Mouse (Mus musculus): ENCODE data around the gene Mapk12.

DNA sequence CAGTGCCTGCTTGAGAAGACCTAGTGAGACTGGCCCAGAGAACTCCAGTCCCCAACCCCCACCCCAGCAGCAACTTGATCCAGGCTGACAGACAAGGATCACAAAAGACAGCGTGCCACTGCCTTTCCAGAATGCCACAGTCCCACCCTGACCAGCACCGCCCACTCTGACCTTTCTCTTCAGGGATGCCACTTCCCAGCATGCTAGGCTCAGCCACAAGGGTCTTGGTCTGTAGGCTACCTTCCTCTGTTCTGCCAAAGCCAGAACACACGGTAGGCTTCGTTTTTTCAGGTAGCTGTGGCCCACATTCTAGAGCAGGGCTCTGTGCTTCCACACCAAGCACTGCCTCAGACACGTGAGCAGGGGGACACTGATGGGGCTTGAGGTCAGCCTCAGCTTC lies 37.9 kb downstream of the Mapk12 start:
- no peak for TF ChIP-seq CTCF (IDR thresholded peaks at IDR 0.05; ENCODE audit: low read depth, low read length)
- no peak for TF ChIP-seq POLR2A (IDR thresholded peaks at IDR 0.05; ENCODE audit: extremely low read depth, insufficient read depth, low read length)

All from liver, adult 2 months (tissue).